Mouse (Mus musculus): ENCODE data around the gene 5830473C10Rik. TPM values are rescaled to one million over a fixed set of nuclear protein-coding genes. Genes with fewer than 3 reads are reported as not detected.
A peak's percentile ranks its signal among the peaks of the same experiment; 100 is the strongest.

5830473C10Rik gene
- polyA plus RNA-seq, 2 experiments = 0.03 TPM; not detected in 1

- no peaks in the 10 kb centered on the region for H3K27me3 ChIP-seq (ENCODE audit: control insufficient read depth, insufficient read depth, low read length)
- no peak overlapping the region for H3K9ac ChIP-seq (ENCODE audit: low read depth, low read length, severe bottlenecking)
- H3K4me3 ChIP-seq (replicated peaks; ENCODE audit: low read length) = no peak overlapping the region
- 75% methylated on average over 5 of the region's 5 CpGs for WGBS
- H3K36me3 ChIP-seq (ENCODE audit: control insufficient read depth, insufficient read depth, low read length) = no peaks in the 10 kb centered on the region
- H3K9me3 ChIP-seq (ENCODE audit: control insufficient read depth, low read length) = no peaks in the 10 kb centered on the region
- no peaks in the 10 kb centered on the region for H3K4me1 ChIP-seq (ENCODE audit: control insufficient read depth, insufficient read depth, low read length)
- H3K4me2 ChIP-seq (replicated peaks; ENCODE audit: low read depth, low read length, severe bottlenecking) = no peak overlapping the region
- no peak for DNase-seq (ENCODE audit: low spot score)
- no peak for TF ChIP-seq POLR2A (IDR thresholded peaks at IDR 0.05; ENCODE audit: borderline replicate concordance, extremely low read depth, insufficient read depth, insufficient read length)
- ATAC-seq (ENCODE audit: low FRiP score, low read depth) = no peak
- H3K27ac ChIP-seq (replicated peaks; ENCODE audit: low read depth, low read length) = no peak overlapping the region
Observed at GRCm38 (mm10) chr5:90586511-90586910, 25.6 kb downstream of the 5830473C10Rik start.

GRCm38 (mm10) chr5:90588104-90588503 is 27.2 kb downstream of the 5830473C10Rik start:
- 93% methylated on average over 5 of the region's 5 CpGs for WGBS
- Histone ChIP-seq H3K4me1 (ENCODE audit: control insufficient read depth, insufficient read depth, low read length) (no peaks in the 10 kb centered on the region), H3K4me2 (replicated peaks; ENCODE audit: low read depth, low read length, severe bottlenecking) (no peak overlapping the region), H3K9ac (ENCODE audit: low read depth, low read length, severe bottlenecking) (no peak overlapping the region), H3K9me3 (ENCODE audit: control insufficient read depth, low read length) (no peaks in the 10 kb centered on the region), H3K4me3 (replicated peaks; ENCODE audit: low read length) (no peak overlapping the region), H3K27ac (replicated peaks; ENCODE audit: low read depth, low read length) (no peak overlapping the region), H3K27me3 (ENCODE audit: control insufficient read depth, insufficient read depth, low read length) (no peaks in the 10 kb centered on the region), H3K36me3 (ENCODE audit: control insufficient read depth, insufficient read depth, low read length) (no peaks in the 10 kb centered on the region)
- DNase-seq (ENCODE audit: low spot score) (no peak), ATAC-seq (ENCODE audit: low FRiP score, low read depth) (no peak)
- TF ChIP-seq POLR2A (IDR thresholded peaks at IDR 0.05; ENCODE audit: borderline replicate concordance, extremely low read depth, insufficient read depth, insufficient read length) = no peak

GRCm38 (mm10) chr5:90588708-90589595 is 28.0 kb downstream of the 5830473C10Rik start:
- Histone ChIP-seq H3K9ac (ENCODE audit: low read depth, low read length, severe bottlenecking) (peak overlapping the region; percentile 50; the same call in 1 of the 2 replicates), H3K9me3 (ENCODE audit: control insufficient read depth, low read length) (no peaks in the 10 kb centered on the region), H3K4me1 (ENCODE audit: control insufficient read depth, insufficient read depth, low read length) (no peaks in the 10 kb centered on the region), H3K36me3 (ENCODE audit: control insufficient read depth, insufficient read depth, low read length) (no peaks in the 10 kb centered on the region), H3K27me3 (ENCODE audit: control insufficient read depth, insufficient read depth, low read length) (no peaks in the 10 kb centered on the region), H3K27ac (replicated peaks; ENCODE audit: low read depth, low read length) (no peak overlapping the region), H3K4me3 (replicated peaks; ENCODE audit: low read length) (peak overlapping the region; percentile 36), H3K4me2 (replicated peaks; ENCODE audit: low read depth, low read length, severe bottlenecking) (peak overlapping the region; percentile 64)
- no peak for TF ChIP-seq POLR2A (IDR thresholded peaks at IDR 0.05; ENCODE audit: borderline replicate concordance, extremely low read depth, insufficient read depth, insufficient read length)
- peak; percentile 69 for DNase-seq (ENCODE audit: low spot score)
- peak; percentile 80 for ATAC-seq (ENCODE audit: low FRiP score, low read depth)
- 25% methylated on average over 25 of the region's 25 CpGs for WGBS

GRCm38 (mm10) chr5:90590676-90591075 is 29.8 kb downstream of the 5830473C10Rik start:
- H3K9ac ChIP-seq (ENCODE audit: low read depth, low read length, severe bottlenecking) = no peak overlapping the region
- no peaks in the 10 kb centered on the region for H3K9me3 ChIP-seq (ENCODE audit: control insufficient read depth, low read length)
- H3K27ac ChIP-seq (replicated peaks; ENCODE audit: low read depth, low read length) = no peak overlapping the region
- no peaks in the 10 kb centered on the region for H3K27me3 ChIP-seq (ENCODE audit: control insufficient read depth, insufficient read depth, low read length)
- no peak for TF ChIP-seq POLR2A (IDR thresholded peaks at IDR 0.05; ENCODE audit: borderline replicate concordance, extremely low read depth, insufficient read depth, insufficient read length)
- H3K4me3 ChIP-seq (replicated peaks; ENCODE audit: low read length) = no peak overlapping the region
- H3K36me3 ChIP-seq (ENCODE audit: control insufficient read depth, insufficient read depth, low read length) = no peaks in the 10 kb centered on the region
- ATAC-seq (ENCODE audit: low FRiP score, low read depth) (no peak), DNase-seq (ENCODE audit: low spot score) (no peak)
- H3K4me2 ChIP-seq (replicated peaks; ENCODE audit: low read depth, low read length, severe bottlenecking) = no peak overlapping the region
- H3K4me1 ChIP-seq (ENCODE audit: control insufficient read depth, insufficient read depth, low read length) = no peaks in the 10 kb centered on the region
- 54% methylated on average over 10 of the region's 10 CpGs for WGBS

GRCm38 (mm10) chr5:90591936-90592335 is 31.0 kb downstream of the 5830473C10Rik start:
- 64% methylated on average over 6 of the region's 6 CpGs for WGBS
- no peak overlapping the region for H3K4me2 ChIP-seq (replicated peaks; ENCODE audit: low read depth, low read length, severe bottlenecking)
- H3K27ac ChIP-seq (replicated peaks; ENCODE audit: low read depth, low read length) = no peak overlapping the region
- H3K9ac ChIP-seq (ENCODE audit: low read depth, low read length, severe bottlenecking) = no peak overlapping the region
- no peak for TF ChIP-seq POLR2A (IDR thresholded peaks at IDR 0.05; ENCODE audit: borderline replicate concordance, extremely low read depth, insufficient read depth, insufficient read length)
- H3K27me3 ChIP-seq (ENCODE audit: control insufficient read depth, insufficient read depth, low read length) = no peaks in the 10 kb centered on the region
- DNase-seq (ENCODE audit: low spot score) = no peak
- H3K4me1 ChIP-seq (ENCODE audit: control insufficient read depth, insufficient read depth, low read length) = no peaks in the 10 kb centered on the region
- no peak for ATAC-seq (ENCODE audit: low FRiP score, low read depth)
- no peaks in the 10 kb centered on the region for H3K9me3 ChIP-seq (ENCODE audit: control insufficient read depth, low read length)
- H3K4me3 ChIP-seq (replicated peaks; ENCODE audit: low read length) = no peak overlapping the region
- no peaks in the 10 kb centered on the region for H3K36me3 ChIP-seq (ENCODE audit: control insufficient read depth, insufficient read depth, low read length)
